Mouse (Mus musculus) cerebellum, adult 18-20 months (tissue): ENCODE results near the gene Rln3.
A peak's percentile ranks its signal among the peaks of the same experiment; 100 is the strongest.
"Not testable (repeated sequence)": the region's sequence is repeated elsewhere in the genome, so short reads cannot be mapped to it uniquely, and the experiment has no call there.

Source experiments
- DNase-seq, 2 experiments: peaks; one replicate each; pipeline ENCODE4 v3.0.0; 2021

Gene Rln3

DNA sequence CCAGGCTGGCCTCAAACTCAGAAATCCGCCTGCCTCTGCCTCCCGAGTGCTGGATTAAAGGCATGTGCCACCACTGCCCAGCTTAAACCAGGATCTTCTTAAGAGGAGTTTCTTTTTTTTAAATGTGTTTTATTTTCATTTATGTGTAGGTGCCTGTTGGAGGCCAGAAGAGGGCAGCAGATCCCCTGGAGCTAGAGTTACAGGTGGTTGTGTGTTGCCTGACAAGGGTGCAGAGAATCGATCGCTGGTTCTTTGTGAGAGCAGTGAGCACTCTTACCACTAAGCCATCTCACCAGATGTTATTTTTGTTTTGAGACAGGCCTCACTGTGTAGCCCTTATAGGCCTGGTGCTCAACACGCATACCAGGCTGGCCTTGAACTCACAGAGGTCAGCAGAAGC lies 29.0 kb downstream of the Rln3 start:
- DNase-seq, result no peak

- no peak for DNase-seq
Measured at GRCm38 (mm10) chr8:84012499-84013165, 32.2 kb downstream of the Rln3 start.

GRCm38 (mm10) chr8:84011705-84012498 lies 32.9 kb downstream of the Rln3 start, which contains the start of gene 2210011C24Rik:
TSS of gene 2210011C24Rik (minus strand) at chr8:84012171.
- no peak for DNase-seq

DNA sequence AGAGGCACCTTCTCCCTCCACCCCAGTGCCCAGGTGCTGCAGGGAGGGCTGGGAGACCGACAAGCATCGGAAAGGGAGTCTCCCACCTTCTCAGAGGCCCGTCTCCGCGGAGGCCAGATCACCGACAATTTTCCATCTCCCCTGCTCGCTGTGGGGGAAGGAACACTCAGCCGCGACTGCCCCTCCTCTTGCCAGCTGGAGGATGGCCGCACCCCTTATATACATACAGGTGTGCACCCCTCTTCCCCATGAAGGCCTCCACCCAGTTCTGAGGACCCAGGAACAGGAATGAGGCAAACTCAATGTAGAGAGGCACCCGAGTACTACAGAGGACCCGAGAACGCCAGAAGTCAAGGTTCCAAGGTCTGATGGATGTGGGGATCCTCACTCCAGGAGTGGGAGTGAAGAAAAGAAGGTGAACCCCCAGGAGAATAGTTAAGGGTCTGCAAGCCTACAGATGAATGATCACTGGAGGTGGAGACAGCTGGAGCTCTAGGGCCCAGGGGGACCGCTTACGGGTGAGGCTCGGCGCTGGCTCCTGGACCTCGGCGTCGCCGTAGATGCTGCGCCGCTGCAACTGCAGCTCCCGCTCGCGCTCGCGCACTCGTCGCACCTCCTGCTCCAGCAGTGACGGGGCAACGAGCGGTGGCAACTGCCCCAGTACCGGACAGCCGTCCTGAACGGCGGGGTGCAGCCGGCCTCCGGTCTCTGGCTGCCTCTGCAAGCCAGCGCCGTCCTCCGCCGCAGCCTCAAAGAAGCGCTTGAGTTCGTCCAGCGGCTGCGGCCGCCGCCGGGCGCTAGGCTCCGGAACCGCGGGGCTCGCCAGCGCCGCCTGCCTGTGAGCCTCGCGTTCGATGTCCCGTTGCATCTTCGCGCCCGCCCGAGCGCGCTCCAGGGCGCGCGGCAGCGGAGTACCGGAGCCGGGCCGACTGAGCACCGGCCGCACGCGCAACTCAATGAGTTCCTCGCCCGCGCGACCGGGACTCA lies 33.9 kb downstream of the Rln3 start:
- DNase-seq, result peak; percentile 71 to 87

DNA sequence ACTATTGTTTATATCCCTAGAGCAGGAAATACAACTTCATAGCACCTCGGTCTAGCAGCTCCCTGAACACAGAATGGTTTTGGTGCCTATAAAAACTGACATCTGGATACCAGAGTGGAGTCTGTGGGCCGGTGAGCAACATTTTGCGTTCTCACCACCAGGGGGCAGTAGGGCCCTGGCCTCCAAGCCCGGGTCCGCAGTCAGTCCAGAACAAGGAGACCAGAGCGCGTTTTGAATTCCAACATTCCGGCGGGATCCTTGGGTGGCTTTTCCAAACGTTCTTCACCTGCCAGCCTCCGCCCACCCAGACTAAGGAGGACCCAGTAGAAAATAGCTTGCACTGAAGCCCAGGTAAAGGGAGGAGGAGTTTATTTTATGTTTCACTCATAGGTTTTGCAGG lies 34.9 kb downstream of the Rln3 start:
- peak; percentile 84 to 91 for DNase-seq

GRCm38 (mm10) chr8:84008362-84008761 lies 36.4 kb downstream of the Rln3 start:
- no peak for DNase-seq

- not testable (repeated sequence) for DNase-seq
Measured at GRCm38 (mm10) chr8:84005502-84005901, 39.3 kb downstream of the Rln3 start.

GRCm38 (mm10) chr8:84004533-84005201 lies 40.1 kb downstream of the Rln3 start:
- peak; percentile 94 for DNase-seq

GRCm38 (mm10) chr8:84003612-84004246 lies 41.1 kb downstream of the Rln3 start:
- DNase-seq, result no peak

DNA sequence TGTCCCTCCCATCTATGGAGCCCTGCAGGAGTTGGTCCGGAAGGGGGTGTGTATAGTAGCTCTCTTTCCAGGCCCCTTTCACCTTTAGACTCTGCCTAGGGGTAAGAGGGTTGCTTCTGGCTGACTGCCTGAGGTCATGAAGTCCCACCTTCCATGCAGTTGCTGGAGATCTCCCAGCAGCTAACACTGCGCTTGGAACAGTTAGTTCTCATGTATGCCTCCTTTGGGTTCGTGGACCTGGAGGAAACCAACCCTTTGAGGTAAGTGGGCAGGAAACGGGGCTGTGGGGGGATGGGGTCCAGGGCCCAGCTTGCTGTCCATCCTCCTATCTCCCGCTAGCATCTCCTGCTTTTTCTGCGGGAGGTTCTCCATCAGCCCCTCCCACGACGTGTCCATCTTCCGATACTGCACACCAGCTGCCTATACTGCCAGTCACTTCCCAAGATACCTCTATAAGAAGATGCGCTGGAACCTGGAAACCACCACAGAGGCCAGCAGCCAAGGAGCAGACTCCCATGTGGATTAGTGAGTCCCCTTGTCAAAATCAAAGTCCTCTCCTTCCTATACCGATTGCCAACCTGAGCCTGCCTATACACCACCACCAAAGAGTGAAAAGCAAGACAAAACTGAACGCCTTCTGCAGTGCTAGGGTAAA lies 41.7 kb downstream of the Rln3 start:
- DNase-seq, result no peak

DNA sequence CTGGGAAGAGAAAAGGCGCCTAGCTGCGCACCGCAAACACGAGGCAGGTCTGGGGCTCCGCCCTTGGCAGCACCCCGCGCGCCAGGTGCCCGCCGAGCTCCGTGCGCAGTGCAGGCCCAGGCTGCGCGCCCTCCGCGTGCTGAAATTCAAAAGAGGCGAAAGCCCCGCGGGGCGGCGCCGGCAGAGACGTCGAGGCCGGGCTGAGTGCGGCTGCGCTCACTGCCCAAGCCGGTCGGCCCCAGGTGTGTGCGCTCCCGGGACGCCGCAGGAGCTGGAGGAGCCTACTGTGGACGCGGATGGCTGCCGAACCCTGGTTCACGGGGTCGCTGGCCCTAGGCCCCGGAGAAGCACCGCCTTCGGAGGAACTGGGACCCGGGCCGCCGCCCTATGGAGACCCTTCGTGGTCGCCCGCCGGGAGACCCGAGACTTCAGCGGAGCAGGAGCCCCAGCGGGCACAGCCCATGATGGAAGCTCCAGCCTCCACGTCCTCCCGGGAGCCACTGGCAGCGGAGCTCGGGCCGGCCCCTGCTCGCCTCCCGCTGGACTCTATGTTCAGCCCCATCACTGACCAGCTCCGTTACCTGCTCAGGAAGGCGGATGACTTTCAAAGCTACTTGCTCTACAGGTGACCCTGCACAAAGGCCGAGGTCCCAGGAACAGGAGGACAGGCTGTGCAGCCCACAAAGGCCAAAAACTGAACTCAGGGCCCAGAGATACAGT lies 43.4 kb downstream of the Rln3 start, which contains the start of gene 1700067K01Rik:
Gene 1700067K01Rik, plus strand, starts transcription at position 222 of the 720 bp plus-strand sequence.
- DNase-seq, result no peak

GRCm38 (mm10) chr8:83999825-84000224 lies 45.0 kb downstream of the Rln3 start:
- no peak for DNase-seq

DNA sequence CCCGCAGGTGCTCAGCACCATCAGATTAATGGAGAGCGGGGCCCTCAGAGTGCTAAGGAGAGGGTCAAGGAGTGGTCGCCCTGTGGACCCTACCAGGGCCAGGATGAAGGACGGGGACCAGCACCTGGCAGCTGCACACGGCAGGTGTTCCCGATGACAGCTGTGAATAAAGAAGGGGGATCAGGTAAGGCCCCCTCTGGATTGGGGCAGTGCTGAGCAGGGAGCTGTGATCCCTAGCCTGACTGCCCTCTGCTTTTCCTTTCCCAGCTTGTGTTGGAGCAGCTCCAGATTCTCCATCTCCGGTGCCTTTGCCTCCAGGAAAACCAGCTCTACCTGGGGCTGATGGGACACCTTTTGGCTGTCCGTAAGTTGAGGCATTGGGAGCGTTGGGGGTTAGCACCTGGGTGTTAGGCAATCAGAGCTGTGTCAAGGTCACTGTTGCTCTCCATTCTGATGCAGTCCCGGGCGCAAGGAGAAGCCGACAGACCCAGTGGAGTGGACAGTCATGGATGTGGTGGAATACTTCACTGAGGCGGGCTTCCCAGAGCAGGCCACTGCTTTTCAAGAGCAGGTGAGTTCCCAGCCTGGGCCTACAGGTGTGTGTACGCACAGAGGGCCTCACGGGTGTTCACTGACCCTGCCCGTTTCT lies 45.6 kb downstream of the Rln3 start:
- peak in 1 of 2 experiments; percentile 32 for DNase-seq

GRCm38 (mm10) chr8:83998231-83999056 lies 46.4 kb downstream of the Rln3 start:
- DNase-seq, result peak; percentile 48 to 66

DNA sequence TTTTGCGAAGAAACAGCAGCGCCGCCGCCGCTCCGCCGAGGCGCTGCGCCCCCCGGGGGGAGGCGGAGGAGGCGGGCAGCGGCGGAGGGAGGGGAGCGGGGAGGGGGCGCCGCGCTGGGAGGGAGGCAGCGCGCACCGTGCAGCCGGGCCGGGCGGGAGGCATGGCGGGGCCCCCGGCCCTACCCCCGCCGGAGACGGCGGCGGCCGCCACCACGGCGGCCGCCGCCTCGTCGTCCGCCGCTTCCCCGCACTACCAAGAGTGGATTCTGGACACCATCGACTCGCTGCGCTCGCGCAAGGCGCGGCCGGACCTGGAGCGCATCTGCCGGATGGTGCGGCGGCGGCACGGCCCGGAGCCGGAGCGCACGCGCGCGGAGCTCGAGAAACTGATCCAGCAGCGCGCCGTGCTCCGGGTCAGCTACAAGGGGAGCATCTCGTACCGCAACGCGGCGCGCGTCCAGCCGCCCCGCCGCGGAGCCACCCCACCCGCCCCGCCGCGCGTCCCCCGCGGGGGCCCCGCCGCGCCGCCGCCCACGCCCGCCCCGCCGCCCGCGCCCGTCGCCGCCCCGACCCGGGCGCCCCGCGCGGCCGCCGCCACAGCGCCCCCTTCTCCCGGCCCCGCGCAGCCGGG lies 47.2 kb downstream of the Rln3 start, which contains the start of gene Samd1:
Gene Samd1, plus strand, starts transcription at position 162 of the 631 bp plus-strand sequence.
- peak in 1 of 2 experiments; percentile 74 for DNase-seq

DNA sequence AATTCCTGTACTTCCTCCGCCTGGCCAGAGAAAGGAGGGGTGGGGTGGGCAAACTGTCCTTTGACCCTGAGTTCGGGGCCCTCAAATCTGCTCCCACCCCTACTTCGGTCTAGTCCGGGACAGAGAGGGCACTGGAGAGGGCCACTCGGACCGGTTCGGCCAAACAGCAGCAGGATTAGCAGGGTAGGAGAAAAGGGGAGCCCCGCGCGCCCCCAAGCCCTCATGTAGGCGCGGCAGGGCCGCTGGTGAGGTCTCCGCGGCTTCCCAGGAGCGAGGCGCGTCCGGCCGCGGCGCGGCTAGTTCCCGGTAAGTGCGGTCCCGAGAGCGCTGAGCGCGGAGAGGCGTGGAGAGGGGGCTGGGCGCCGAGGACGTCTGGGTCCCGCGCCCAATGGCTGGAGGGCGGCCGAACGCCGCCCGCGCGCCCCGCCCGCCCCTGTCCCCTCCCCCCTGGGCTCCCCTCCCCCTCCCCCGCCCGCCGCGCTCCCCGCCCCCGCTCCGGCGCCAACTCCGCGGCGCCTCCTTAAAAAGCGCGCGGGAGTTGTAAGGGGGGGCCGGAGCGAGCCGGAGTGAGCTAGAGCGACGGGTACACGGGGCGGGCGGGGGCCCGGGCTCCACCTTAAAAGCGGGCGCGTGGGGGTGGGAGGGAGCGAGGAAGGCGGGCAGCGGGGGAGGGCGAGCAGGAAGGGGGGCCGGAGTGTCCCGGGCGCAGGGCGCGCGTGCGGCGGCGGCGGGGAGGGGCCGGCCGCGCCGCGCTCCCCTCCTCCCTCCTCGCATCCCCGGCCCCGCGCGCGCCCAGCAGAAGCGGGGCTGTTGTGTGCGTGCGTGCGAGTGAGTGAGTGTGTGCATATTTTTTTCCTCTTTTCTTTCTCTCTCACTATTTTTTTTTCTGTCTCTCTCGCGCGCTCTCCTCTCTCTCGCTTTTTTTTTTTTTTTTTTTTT lies 48.0 kb downstream of the Rln3 start:
- DNase-seq, result peak; percentile 83 to 85

DNA sequence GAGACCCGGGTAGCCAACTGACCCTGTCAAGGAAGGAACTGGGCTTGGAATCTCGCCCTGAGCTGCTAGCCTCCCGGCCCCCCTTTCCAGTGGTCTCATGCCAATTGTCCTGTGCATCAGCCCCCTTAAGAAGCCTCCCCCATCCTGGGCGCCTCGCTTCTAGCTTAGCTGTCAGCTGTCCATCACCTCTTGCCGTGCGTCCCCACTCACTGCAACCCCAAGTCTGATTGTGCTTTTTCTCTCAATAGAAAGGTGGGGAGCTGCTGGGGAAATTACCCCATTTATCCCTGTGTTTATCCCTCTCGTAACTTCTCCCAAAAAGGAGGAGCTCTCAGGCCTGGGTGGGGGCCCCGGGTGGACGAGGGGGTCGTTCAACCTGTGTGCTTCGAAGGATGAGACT lies 48.8 kb downstream of the Rln3 start:
- peak in 1 of 2 experiments; percentile 35 for DNase-seq
